Mouse (Mus musculus) megakaryocyte, embryonic 14.5 days (primary cell): ENCODE data around the gene Nr3c2.

Source experiments
- FLI1 ChIP-seq: IDR thresholded peaks from 2 replicates; pipeline ENCODE4 v1.6.1; 2012; ENCODE audit warnings: low read length, inconsistent platforms, mixed read lengths
- GATA1 ChIP-seq: IDR thresholded peaks from 3 replicates; pipeline ENCODE4 v1.6.1; 2012; ENCODE audit warnings: mixed read lengths, low read length, inconsistent platforms, borderline replicate concordance

DNA sequence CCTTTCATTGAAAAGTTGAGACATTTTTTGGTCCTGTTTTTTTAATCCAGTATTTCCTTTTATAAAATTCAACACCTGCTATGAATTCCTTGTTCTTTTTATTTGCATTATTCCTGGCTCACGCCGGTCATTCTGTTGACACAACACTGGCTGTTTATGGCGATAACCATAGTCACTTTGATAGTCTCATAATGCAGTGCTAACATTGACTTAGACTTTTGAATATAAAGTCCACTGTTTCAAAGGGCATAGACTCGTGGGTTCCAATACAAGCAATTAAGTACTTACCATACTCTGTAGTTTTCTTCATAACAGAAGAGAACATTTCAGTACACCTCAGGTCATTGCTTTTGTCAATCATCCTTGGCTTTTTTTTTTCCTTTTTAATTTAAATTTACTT is 14.0 kb downstream of the Nr3c2 start:
- no peak for TF ChIP-seq FLI1
- TF ChIP-seq GATA1, result no peak
